Mouse (Mus musculus): ENCODE measurements around the gene Acot6. TPM values are rescaled to one million over a fixed set of nuclear protein-coding genes. Genes with fewer than 3 reads are reported as not detected.
"Not testable (repeated sequence)": the region's sequence is repeated elsewhere in the genome, so short reads cannot be mapped to it uniquely, and the experiment has no call there.

Gene Acot6
- polyA plus RNA-seq, 1 experiment from 2014 or later, result 0.40 TPM

- Histone ChIP-seq H3K9ac (no peak overlapping the region), H3K27ac (no peak overlapping the region), H3K4me1 (replicated peaks) (no peaks in the 10 kb centered on the region), H3K4me2 (no peak overlapping the region), H3K4me3 (replicated peaks) (no peak overlapping the region), H3K9me3 (replicated peaks) (no peaks in the 10 kb centered on the region; the same call in 1 of the 2 replicates), H3K36me3 (no peaks in the 10 kb centered on the region), H3K27me3 (peaks cover 55% of the 10 kb centered on the region)
- 63% methylated on average over 4 of the region's 4 CpGs for WGBS (ENCODE audit: insufficient replicate concordance)
- ATAC-seq (ENCODE audit: low read depth) (no peak), DNase-seq (no peak)
Measured at GRCm38 (mm10) chr12:84067752-84068151, 32.7 kb upstream of the Acot6 start.

DNA sequence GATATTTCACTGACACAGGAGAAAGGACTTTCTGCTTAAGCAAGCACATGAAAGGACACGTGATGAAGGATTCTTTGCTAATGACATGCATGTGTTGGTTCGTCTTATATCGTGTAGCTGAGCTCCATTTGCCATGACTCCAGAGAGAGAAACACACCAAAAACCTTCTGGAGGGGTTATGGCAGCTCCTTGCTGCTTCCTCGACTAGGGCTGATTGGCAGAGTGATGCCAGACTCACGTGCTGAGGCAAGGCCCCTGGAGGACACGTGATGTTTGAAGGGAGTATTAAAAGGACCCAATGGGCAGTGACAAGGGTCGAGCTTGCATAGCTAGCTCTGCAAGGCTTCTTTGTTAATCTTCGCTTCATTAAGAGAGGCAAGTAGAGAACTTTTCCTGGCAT lies 32.2 kb upstream of the Acot6 start:
- DNase-seq (no peak), ATAC-seq (ENCODE audit: low read depth) (no peak)
- no peak overlapping the region for H3K4me2 ChIP-seq
- no peaks in the 10 kb centered on the region for H3K9me3 ChIP-seq (replicated peaks)
- H3K27ac ChIP-seq, result no peak overlapping the region
- no peaks in the 10 kb centered on the region for H3K4me1 ChIP-seq (replicated peaks)
- WGBS (ENCODE audit: insufficient replicate concordance), result 58% methylated on average over 8 of the region's 8 CpGs
- no peak overlapping the region for H3K4me3 ChIP-seq (replicated peaks)
- peaks cover 58% of the 10 kb centered on the region for H3K27me3 ChIP-seq
- H3K36me3 ChIP-seq, result no peaks in the 10 kb centered on the region
- no peak overlapping the region for H3K9ac ChIP-seq

- H3K4me3 ChIP-seq (replicated peaks), result peak within 1 kb of the TSS; percentile 37
- peaks cover 58% of the 10 kb centered on the region for H3K27me3 ChIP-seq
- no peaks in the 10 kb centered on the region for H3K9me3 ChIP-seq (replicated peaks)
- no peak within 1 kb of the TSS for H3K9ac ChIP-seq
- peak within 1 kb of the TSS; percentile 54 for H3K4me2 ChIP-seq
- H3K27ac ChIP-seq, result no peak within 1 kb of the TSS
- H3K36me3 ChIP-seq, result no peaks in the 10 kb centered on the region
- DNase-seq (no peak), ATAC-seq (ENCODE audit: low read depth) (no peak)
- WGBS (ENCODE audit: insufficient replicate concordance), result 42% methylated on average over 9 of the region's 9 CpGs
- H3K4me1 ChIP-seq (replicated peaks), result no peaks in the 10 kb centered on the region
Measured at GRCm38 (mm10) chr12:84068986-84069385, 31.5 kb upstream of the Acot6 start, which contains the start of gene Acot5. TSS of gene Acot5 (plus strand) at chr12:84069325.

DNA sequence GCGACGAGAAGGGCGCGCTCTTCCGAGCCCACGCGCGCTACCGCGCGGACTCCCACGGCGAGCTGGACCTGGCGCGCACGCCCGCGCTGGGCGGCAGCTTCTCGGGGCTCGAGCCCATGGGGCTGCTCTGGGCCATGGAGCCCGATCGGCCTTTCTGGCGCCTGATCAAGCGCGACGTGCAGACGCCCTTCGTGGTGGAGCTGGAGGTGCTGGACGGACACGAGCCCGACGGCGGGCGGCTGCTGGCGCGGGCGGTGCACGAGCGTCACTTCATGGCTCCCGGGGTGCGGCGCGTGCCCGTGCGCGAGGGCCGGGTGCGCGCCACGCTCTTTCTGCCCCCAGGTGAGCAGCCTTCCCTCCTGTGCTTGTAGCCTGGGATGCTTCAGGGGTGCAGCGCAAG lies 30.9 kb upstream of the Acot6 start:
- not testable (repeated sequence) for DNase-seq; ATAC-seq (ENCODE audit: low read depth); H3K27ac ChIP-seq; H3K4me1 ChIP-seq (replicated peaks); H3K9ac ChIP-seq; H3K36me3 ChIP-seq; H3K9me3 ChIP-seq (replicated peaks)
- peaks cover 56% of the 10 kb centered on the region for H3K27me3 ChIP-seq
- peak overlapping the region; percentile 54 for H3K4me2 ChIP-seq
- H3K4me3 ChIP-seq (replicated peaks), result peak overlapping the region; percentile 37
- 2% methylated on average over 42 of the region's 52 CpGs for WGBS (ENCODE audit: insufficient replicate concordance)

DNA sequence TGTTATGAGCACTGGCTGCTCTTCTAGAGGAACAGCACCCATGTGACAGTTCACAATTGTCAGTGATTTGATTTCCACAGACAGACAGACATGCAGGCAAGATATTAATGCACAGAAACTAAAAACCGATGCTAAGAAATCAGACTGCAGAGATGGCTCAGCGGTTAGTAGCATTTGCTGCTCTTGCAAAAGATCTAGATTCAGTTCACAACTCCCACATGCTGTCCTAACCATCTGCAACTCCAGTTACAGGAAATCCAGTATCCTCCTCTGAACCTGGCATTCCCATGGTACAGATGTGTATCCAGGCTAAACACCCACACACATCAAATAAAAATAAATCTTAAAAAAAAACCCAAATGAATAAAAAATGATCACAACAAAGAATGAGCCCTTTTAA lies 28.8 kb upstream of the Acot6 start:
- H3K9me3 ChIP-seq (replicated peaks), result no peaks in the 10 kb centered on the region
- H3K4me3 ChIP-seq (replicated peaks), result no peak overlapping the region
- peaks cover 55% of the 10 kb centered on the region for H3K27me3 ChIP-seq
- H3K36me3 ChIP-seq, result no peaks in the 10 kb centered on the region
- H3K4me1 ChIP-seq (replicated peaks), result no peaks in the 10 kb centered on the region
- ATAC-seq (ENCODE audit: low read depth) (no peak), DNase-seq (no peak)
- H3K27ac ChIP-seq, result no peak overlapping the region
- H3K4me2 ChIP-seq, result no peak overlapping the region
- H3K9ac ChIP-seq, result no peak overlapping the region
- WGBS (ENCODE audit: insufficient replicate concordance), result 82% methylated on average over 2 of the region's 2 CpGs

DNA sequence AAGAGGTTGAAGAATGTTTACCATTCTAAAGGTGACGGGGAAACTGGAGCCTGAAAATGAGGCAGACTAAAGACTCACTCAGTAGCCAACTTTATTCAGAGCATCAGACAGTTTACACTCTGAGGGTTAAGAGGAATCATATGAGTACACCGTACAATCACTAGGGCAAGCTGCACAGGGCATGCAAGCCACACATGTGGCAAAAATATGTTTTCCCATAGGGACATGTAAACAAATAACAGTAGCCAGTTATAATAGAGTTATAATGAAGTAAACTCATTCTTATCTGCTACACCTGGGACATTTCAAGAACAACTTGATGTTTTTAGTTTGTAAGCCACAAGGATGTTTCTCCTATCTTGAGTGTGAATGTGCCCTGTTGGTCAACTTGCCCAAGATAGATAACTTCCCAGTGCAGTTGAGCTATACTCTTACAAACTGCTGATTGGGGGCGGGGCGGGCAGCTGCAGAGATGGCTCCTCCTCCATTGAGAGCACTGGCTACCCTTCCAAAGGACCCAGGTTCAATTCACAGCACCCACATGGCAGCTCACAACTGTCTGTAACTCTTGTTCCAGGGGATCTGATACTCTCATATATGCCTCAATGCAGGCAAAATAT lies 23.0 kb upstream of the Acot6 start:
- no peaks in the 10 kb centered on the region for H3K36me3 ChIP-seq
- H3K4me3 ChIP-seq (replicated peaks), result no peak overlapping the region
- no peaks in the 10 kb centered on the region for H3K4me1 ChIP-seq (replicated peaks)
- H3K27me3 ChIP-seq, result peaks cover 3% of the 10 kb centered on the region; the same call in 1 of the 2 replicates
- no peak overlapping the region for H3K9ac ChIP-seq
- H3K27ac ChIP-seq, result no peak overlapping the region
- WGBS (ENCODE audit: insufficient replicate concordance), result 60% methylated on average over 4 of the region's 4 CpGs
- H3K4me2 ChIP-seq, result no peak overlapping the region
- DNase-seq, result no peak
- ATAC-seq (ENCODE audit: low read depth), result no peak
- H3K9me3 ChIP-seq (replicated peaks), result no peaks in the 10 kb centered on the region

GRCm38 (mm10) chr12:84083842-84084241 lies 16.6 kb upstream of the Acot6 start:
- H3K27ac ChIP-seq, result no peak overlapping the region
- no peak overlapping the region for H3K4me3 ChIP-seq (replicated peaks)
- ATAC-seq (ENCODE audit: low read depth) (no peak), DNase-seq (no peak)
- WGBS (ENCODE audit: insufficient replicate concordance), result 63% methylated on average over 2 of the region's 2 CpGs
- H3K36me3 ChIP-seq, result no peaks in the 10 kb centered on the region
- H3K4me1 ChIP-seq (replicated peaks), result no peaks in the 10 kb centered on the region
- peaks cover 5% of the 10 kb centered on the region; the same call in 1 of the 2 replicates for H3K9me3 ChIP-seq (replicated peaks)
- no peaks in the 10 kb centered on the region for H3K27me3 ChIP-seq
- H3K9ac ChIP-seq, result no peak overlapping the region
- H3K4me2 ChIP-seq, result no peak overlapping the region

DNA sequence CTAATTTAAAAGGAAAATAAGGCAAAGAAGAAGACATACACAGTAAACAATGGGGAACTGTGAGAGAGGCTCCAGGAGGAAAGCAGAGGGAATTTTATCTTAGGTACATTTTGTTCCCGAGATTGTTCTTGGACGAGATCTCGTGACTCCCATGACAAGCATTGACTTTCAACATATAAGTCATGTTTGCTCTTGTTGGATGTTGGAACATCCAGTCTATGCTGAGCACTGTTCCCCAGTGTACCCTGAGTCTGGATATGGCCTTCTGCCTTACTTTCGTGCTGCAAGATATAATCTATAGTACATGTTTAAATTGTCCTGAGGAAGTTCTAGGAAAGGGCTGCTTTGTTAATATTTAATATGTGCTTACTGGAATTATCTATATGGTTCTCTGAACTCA lies 15.9 kb upstream of the Acot6 start:
- Histone ChIP-seq H3K4me2 (no peak overlapping the region), H3K9ac (no peak overlapping the region), H3K27ac (no peak overlapping the region), H3K4me1 (replicated peaks) (no peaks in the 10 kb centered on the region), H3K4me3 (replicated peaks) (no peak overlapping the region), H3K36me3 (no peaks in the 10 kb centered on the region), H3K9me3 (replicated peaks) (peaks cover 5% of the 10 kb centered on the region; the same call in 1 of the 2 replicates), H3K27me3 (no peaks in the 10 kb centered on the region)
- DNase-seq (no peak), ATAC-seq (ENCODE audit: low read depth) (no peak)
- WGBS (ENCODE audit: insufficient replicate concordance), result 56% methylated on average over 4 of the region's 4 CpGs

GRCm38 (mm10) chr12:84094666-84095065 lies 5.8 kb upstream of the Acot6 start:
- not testable (repeated sequence) for H3K9ac ChIP-seq; DNase-seq; H3K9me3 ChIP-seq (replicated peaks); H3K27ac ChIP-seq; H3K4me3 ChIP-seq (replicated peaks); H3K4me2 ChIP-seq; H3K4me1 ChIP-seq (replicated peaks); ATAC-seq (ENCODE audit: low read depth); H3K27me3 ChIP-seq; H3K36me3 ChIP-seq
- 72% methylated on average over 5 of the region's 5 CpGs for WGBS (ENCODE audit: insufficient replicate concordance)

GRCm38 (mm10) chr12:84099605-84100004 lies 849 bp upstream of the Acot6 start:
- no peaks in the 10 kb centered on the region for H3K27me3 ChIP-seq
- ATAC-seq (ENCODE audit: low read depth) (peak; percentile 43; the same call in 1 of the 2 replicates), DNase-seq (no peak)
- no peak overlapping the region for H3K27ac ChIP-seq
- WGBS (ENCODE audit: insufficient replicate concordance), result 61% methylated on average over 2 of the region's 2 CpGs
- H3K4me3 ChIP-seq (replicated peaks), result no peak overlapping the region
- no peaks in the 10 kb centered on the region for H3K9me3 ChIP-seq (replicated peaks)
- peaks cover 14% of the 10 kb centered on the region; the same call in 1 of the 2 replicates for H3K4me1 ChIP-seq (replicated peaks)
- no peaks in the 10 kb centered on the region for H3K36me3 ChIP-seq
- H3K4me2 ChIP-seq, result no peak overlapping the region
- no peak overlapping the region for H3K9ac ChIP-seq

- ATAC-seq (ENCODE audit: low read depth) (no peak), DNase-seq (no peak)
- Histone ChIP-seq H3K27ac (no peak overlapping the region), H3K9ac (no peak overlapping the region), H3K36me3 (no peaks in the 10 kb centered on the region), H3K9me3 (replicated peaks) (no peaks in the 10 kb centered on the region), H3K4me1 (replicated peaks) (peaks cover 14% of the 10 kb centered on the region; the same call in 1 of the 2 replicates), H3K4me3 (replicated peaks) (no peak overlapping the region), H3K27me3 (no peaks in the 10 kb centered on the region), H3K4me2 (no peak overlapping the region; the same call in 1 of the 2 replicates)
- WGBS (ENCODE audit: insufficient replicate concordance), result 53% methylated on average over 1 of the region's 1 CpGs
Measured at GRCm38 (mm10) chr12:84100071-84100470, 383 bp upstream of the Acot6 start.

- no peaks in the 10 kb centered on the region for H3K36me3 ChIP-seq
- no peak for DNase-seq
- H3K4me3 ChIP-seq (replicated peaks), result peak overlapping the region; percentile 64
- 39% methylated on average over 2 of the region's 2 CpGs for WGBS (ENCODE audit: insufficient replicate concordance)
- peak overlapping the region; percentile 70 for H3K9ac ChIP-seq
- ATAC-seq (ENCODE audit: low read depth), result no peak
- peak overlapping the region; percentile 85 for H3K4me2 ChIP-seq
- H3K27me3 ChIP-seq, result no peaks in the 10 kb centered on the region
- no peak overlapping the region for H3K27ac ChIP-seq
- peaks cover 14% of the 10 kb centered on the region; the same call in 1 of the 2 replicates for H3K4me1 ChIP-seq (replicated peaks)
- no peaks in the 10 kb centered on the region for H3K9me3 ChIP-seq (replicated peaks)
Measured at GRCm38 (mm10) chr12:84101493-84101845, 1.0 kb downstream of the Acot6 start.

Data from liver, embryonic 13.5 days (tissue).